Mouse (Mus musculus) midbrain, postnatal 0 days (tissue): ENCODE measurements around the gene Zfc3h1. TPM values are rescaled to one million over a fixed set of nuclear protein-coding genes. Genes with fewer than 3 reads are reported as not detected.

Experiments
- ATAC-seq: fragments of 200-750 bp; cut with Nextera tagmentation; 2 replicates; pipeline ENCODE4 v1.8.0; 2017; ENCODE audit warnings: moderate number of reproducible peaks, mild to moderate bottlenecking, moderate TSS enrichment, moderate library complexity; ENCODE audit not compliant: low FRiP score
- DNase-seq: peaks from one replicate; pipeline ENCODE4 v3.0.0-alpha.2; 2015; ENCODE audit warnings: low spot score
- H3K27ac ChIP-seq: fragments of 300-500 bp; sonication (generic); 2 replicates; pipeline ENCODE4 v1.5.1; 2014; ENCODE audit warnings: low read depth, mild to moderate bottlenecking, low read length, mixed read lengths
- H3K27me3 ChIP-seq: fragments of 300-500 bp; sonication (generic); 2 replicates; pipeline ENCODE4 v1.6.1; 2014; ENCODE audit warnings: low read length, control low read depth, mixed read lengths; ENCODE audit not compliant: insufficient read depth
- H3K36me3 ChIP-seq: fragments of 300-500 bp; sonication (generic); 2 replicates; pipeline ENCODE4 v1.6.1; 2014; ENCODE audit warnings: low read length, control low read depth, mixed read lengths; ENCODE audit not compliant: insufficient read depth
- H3K4me1 ChIP-seq: fragments of 300-500 bp; sonication (generic); 2 replicates; pipeline ENCODE4 v1.6.1; 2014; ENCODE audit warnings: mild to moderate bottlenecking, control low read depth, antibody characterized with exemption, low read length, mixed read lengths; ENCODE audit not compliant: insufficient read depth
- H3K4me2 ChIP-seq: fragments of 300-500 bp; sonication (generic); 2 replicates; pipeline ENCODE4 v1.6.1; 2014; ENCODE audit warnings: low read depth, mild to moderate bottlenecking, low read length, mixed read lengths; ENCODE audit not compliant: poor library complexity, severe bottlenecking
- H3K4me3 ChIP-seq: fragments of 300-500 bp; sonication (generic); 2 replicates; pipeline ENCODE4 v1.5.1; 2014; ENCODE audit warnings: low read depth, mild to moderate bottlenecking, low read length, moderate library complexity
- H3K9ac ChIP-seq: fragments of 300-500 bp; sonication (generic); replicated peaks from 2 replicates; pipeline ENCODE4 v1.6.1; 2014; ENCODE audit warnings: mild to moderate bottlenecking, low read length, moderate library complexity, mixed read lengths; ENCODE audit not compliant: poor library complexity, severe bottlenecking
- H3K9me3 ChIP-seq: fragments of 300-500 bp; sonication (generic); 2 replicates; pipeline ENCODE4 v1.6.1; 2016; ENCODE audit warnings: low read length, control low read depth
- CTCF ChIP-seq: IDR thresholded peaks from 2 replicates; pipeline ENCODE4 v1.5.1; 2016; ENCODE audit warnings: antibody characterized with exemption, mild to moderate bottlenecking
- WGBS: fragments of 180-500 bp; shearing (Covaris S2); extraction: QIAGEN DNeasy Blood & Tissue Kit; methylation state at CpG from one replicate; pipeline ENCODE4 v1.1.7; 2014; 5-methylcytosine and 5-hydroxymethylcytosine counted together
- polyA plus RNA-seq: library from polyadenylated mRNA; unstranded; fragments of >200 nt; fragmentation: Nextera tagmentation; extraction: Ambion mirVana; gene quantifications from 2 replicates; pipeline ENCODE4 v1.2.1, GENCODE M21; 2015
- total RNA-seq: library from RNA; depleted of rRNA; stranded (reverse); fragments of >200 nt; gene quantifications from 2 replicates; pipeline ENCODE4 v1.2.3, GENCODE M21; 2014

The Zfc3h1 gene
- total and polyA plus RNA-seq, 2 experiments from 2014 or later, result 10.6 to 43.2 TPM

DNA sequence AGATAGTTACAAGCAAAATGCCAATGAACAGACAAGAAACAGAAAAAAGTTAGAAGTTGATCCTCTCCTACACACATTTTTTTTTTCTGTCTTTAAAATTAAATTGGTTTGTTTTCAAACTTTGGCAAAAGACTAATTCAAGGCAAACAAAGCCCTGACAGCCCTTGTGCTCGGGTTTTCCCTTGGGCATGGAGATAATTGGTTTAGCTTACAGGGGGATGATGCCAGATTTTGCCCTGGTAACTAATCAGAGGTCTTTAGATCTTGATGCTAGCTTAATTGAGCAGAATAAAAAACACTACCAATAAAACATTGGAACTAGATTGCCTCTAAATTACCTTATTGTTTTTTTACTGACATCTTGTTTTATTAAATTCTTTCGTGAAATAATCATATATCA is 40.6 kb downstream of the Zfc3h1 start:
- Histone ChIP-seq H3K9ac (no peak overlapping the region), H3K4me1 (no peaks in the 10 kb centered on the region), H3K4me2 (no peak overlapping the region), H3K27ac (no peak overlapping the region), H3K4me3 (no peak overlapping the region), H3K36me3 (peaks cover 26% of the 10 kb centered on the region), H3K9me3 (no peaks in the 10 kb centered on the region), H3K27me3 (no peaks in the 10 kb centered on the region)
- WGBS, result 58% methylated on average over 2 of the region's 2 CpGs
- no peak for TF ChIP-seq CTCF
- DNase-seq (no peak), ATAC-seq (no peak)

DNA sequence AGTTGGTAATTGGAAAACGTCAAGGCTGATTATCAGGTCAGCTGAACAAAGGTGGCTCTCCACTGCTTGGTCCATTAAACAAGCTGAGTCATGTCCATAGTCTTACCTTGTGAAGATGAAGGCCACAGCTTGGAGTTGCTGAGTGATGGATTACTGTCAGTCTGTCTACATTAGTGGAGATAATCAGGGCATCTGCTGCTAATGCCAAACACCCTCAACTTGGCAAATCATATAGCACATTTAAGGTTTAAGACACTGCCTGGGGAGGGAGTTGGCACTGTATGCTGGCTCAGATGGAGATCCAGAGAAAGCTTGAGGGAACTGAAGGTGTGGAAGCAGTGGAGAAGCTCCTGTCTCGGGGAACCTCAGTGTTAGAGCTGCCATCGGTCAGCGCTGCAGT is 52.5 kb downstream of the Zfc3h1 start:
- ATAC-seq (no peak), DNase-seq (no peak)
- H3K36me3 ChIP-seq, result peaks cover 5% of the 10 kb centered on the region
- no peak overlapping the region for H3K4me3 ChIP-seq
- H3K4me2 ChIP-seq, result no peak overlapping the region
- TF ChIP-seq CTCF, result no peak
- H3K27me3 ChIP-seq, result no peaks in the 10 kb centered on the region
- H3K27ac ChIP-seq, result no peak overlapping the region
- H3K9ac ChIP-seq, result no peak overlapping the region
- no peaks in the 10 kb centered on the region for H3K4me1 ChIP-seq
- 90% methylated on average over 4 of the region's 4 CpGs for WGBS
- no peaks in the 10 kb centered on the region for H3K9me3 ChIP-seq

DNA sequence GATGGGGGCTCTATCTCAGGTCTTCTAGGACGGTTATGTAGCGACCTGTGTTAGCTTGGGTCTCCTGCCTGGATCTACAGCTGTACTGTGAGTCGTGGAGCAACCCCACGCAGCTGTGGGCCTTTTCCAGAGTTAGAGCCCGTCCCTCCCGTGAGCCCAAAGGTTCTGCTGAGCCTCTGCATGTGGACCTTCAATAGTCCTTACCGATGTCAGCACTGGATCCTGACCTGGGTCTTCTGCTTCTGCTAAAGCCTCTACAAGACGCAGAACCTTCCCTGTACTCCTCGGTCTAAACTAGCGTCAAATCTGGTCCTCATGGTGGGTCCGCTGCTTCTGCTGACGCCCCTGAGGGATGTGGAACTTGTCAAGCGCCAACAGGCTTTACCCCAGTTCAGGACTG is 63.9 kb downstream of the Zfc3h1 start:
- ATAC-seq, result no peak
- H3K36me3 ChIP-seq, result no peaks in the 10 kb centered on the region
- no peaks in the 10 kb centered on the region for H3K9me3 ChIP-seq
- H3K9ac ChIP-seq, result no peak overlapping the region
- H3K27me3 ChIP-seq, result no peaks in the 10 kb centered on the region
- no peaks in the 10 kb centered on the region for H3K4me1 ChIP-seq
- TF ChIP-seq CTCF, result no peak
- no peak overlapping the region for H3K4me2 ChIP-seq
- DNase-seq, result no peak
- no peak overlapping the region for H3K4me3 ChIP-seq
- WGBS, result 94% methylated on average over 13 of the region's 13 CpGs
- H3K27ac ChIP-seq, result no peak overlapping the region

DNA sequence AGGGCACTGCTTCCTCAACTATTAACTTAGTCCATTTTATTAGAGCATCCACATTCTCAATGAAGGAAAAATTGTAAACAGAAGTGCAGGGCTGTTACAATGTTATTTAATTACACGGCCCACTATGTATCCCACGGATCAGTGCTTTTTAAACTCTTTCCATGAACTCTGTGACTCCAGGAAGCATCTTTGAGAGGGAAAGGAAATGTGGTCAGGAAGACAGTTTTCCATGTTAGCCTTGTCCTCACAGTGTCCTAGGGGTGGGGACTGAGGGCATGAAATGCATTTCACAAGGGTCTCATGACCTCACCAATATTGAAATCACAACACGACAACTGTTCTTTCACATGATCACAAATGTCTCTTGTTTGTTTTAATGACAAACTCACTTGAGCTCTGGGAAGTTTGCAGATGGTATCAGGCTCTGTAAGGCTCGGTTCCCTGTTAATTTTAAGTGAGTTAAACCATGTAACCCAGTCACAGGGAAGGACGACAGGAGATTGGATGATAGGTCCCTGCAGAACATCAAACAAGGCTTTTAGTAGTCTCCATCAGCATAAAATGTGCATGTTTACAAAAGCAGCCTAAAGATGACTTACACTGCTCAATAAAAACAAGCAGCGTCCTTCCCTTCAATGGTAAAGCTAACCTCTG is 72.7 kb downstream of the Zfc3h1 start:
- ATAC-seq, result no peak
- H3K4me1 ChIP-seq, result no peaks in the 10 kb centered on the region
- H3K36me3 ChIP-seq, result no peaks in the 10 kb centered on the region
- no peak overlapping the region for H3K4me3 ChIP-seq
- WGBS, result 77% methylated on average over 6 of the region's 6 CpGs
- DNase-seq, result no peak
- H3K4me2 ChIP-seq, result no peak overlapping the region
- no peak overlapping the region for H3K9ac ChIP-seq
- H3K27ac ChIP-seq, result no peak overlapping the region
- no peaks in the 10 kb centered on the region for H3K27me3 ChIP-seq
- no peaks in the 10 kb centered on the region for H3K9me3 ChIP-seq
- TF ChIP-seq CTCF, result no peak

DNA sequence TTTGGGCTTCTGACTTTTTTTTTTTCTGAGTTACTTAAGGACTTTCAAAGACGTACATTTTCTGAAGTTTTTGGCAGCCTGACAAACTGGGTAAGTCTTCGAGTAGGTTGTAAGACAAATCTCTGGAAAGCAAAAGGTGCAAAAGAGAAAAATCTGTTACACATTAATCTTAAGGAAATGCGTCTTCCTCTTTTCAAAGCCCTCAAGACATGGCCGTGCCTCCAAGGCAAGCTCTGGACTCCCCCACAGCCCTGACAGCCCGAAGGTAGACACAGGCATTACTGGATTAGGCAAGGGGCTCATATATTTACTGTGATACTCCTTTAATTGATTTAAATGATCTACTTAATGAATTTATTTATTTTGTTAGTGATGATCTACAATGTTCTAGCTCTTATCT is 77.9 kb downstream of the Zfc3h1 start:
- H3K9me3 ChIP-seq, result no peaks in the 10 kb centered on the region
- ATAC-seq (no peak), DNase-seq (no peak)
- 69% methylated on average over 5 of the region's 5 CpGs for WGBS
- no peaks in the 10 kb centered on the region for H3K27me3 ChIP-seq
- H3K4me1 ChIP-seq, result no peaks in the 10 kb centered on the region
- no peak overlapping the region for H3K9ac ChIP-seq
- H3K4me3 ChIP-seq, result no peak overlapping the region
- no peak overlapping the region for H3K27ac ChIP-seq
- no peaks in the 10 kb centered on the region for H3K36me3 ChIP-seq
- H3K4me2 ChIP-seq, result no peak overlapping the region
- TF ChIP-seq CTCF, result no peak

DNA sequence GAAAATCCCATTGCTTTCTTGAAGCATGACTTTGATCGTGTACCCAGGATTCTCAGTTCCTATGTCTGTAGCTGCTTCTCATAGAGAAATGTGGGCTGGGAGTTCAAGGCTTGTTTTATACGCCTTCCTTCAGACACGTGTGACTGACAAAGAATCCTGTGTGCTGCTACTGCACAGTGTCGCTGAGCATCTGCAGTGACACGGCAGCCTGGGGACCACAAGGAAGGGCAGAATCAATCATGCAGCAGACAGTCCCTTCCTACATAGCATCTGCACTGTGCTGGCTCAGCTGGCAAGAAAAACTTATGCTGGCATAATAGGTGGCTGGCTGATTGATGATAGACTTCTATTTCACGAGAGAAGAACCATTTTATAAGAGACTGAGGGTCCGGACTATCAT is 80.3 kb downstream of the Zfc3h1 start:
- no peaks in the 10 kb centered on the region for H3K9me3 ChIP-seq
- H3K27ac ChIP-seq, result no peak overlapping the region
- no peaks in the 10 kb centered on the region for H3K4me1 ChIP-seq
- no peaks in the 10 kb centered on the region for H3K36me3 ChIP-seq
- no peak overlapping the region for H3K9ac ChIP-seq
- WGBS, result 84% methylated on average over 7 of the region's 7 CpGs
- ATAC-seq (no peak), DNase-seq (peak; percentile 9)
- H3K4me2 ChIP-seq, result no peak overlapping the region
- H3K27me3 ChIP-seq, result no peaks in the 10 kb centered on the region
- TF ChIP-seq CTCF, result no peak
- no peak overlapping the region for H3K4me3 ChIP-seq
